18 mouse cellular contexts compared by ENCODE assay signal in genomic region chr2:59434820-59435219, GRCm38 (mm10). TPM values are rescaled to one million over a fixed set of nuclear protein-coding genes. Genes with fewer than 3 reads are reported as not detected.
"Had no signal": no experiment of that assay in that cellular context is flagged by ENCODE, and none has a peak within 500 bp of the region (broad histone marks: within the 10 kb centered on the region; RNA-seq: fewer than 3 reads in every experiment).

No protein-coding gene starts in this region.

- H3K9me3 ChIP-seq: neural tube, embryonic 13.5 days; neural tube, embryonic 15.5 days; stomach, embryonic 15.5 days had no signal

- H3K4me3 ChIP-seq: neural tube, embryonic 13.5 days; neural tube, embryonic 15.5 days; stomach, embryonic 15.5 days had no signal

- H3K9ac ChIP-seq: neural tube, embryonic 13.5 days; neural tube, embryonic 15.5 days; stomach, embryonic 15.5 days had no signal

- DNase-seq: retina, postnatal 1 day; right cerebral cortex, adult 18-20 months; right cerebral cortex, postnatal 14 days; right cerebral cortex, postnatal 25 days; right cerebral cortex, postnatal 4 days; spleen, adult 18-20 months; thymus, adult 18-20 months; thymus, adult 2 months; thymus, postnatal 14 days; thymus, postnatal 25 days; thymus, postnatal 36 days; thymus, postnatal 4 days had no signal

- H3K27ac ChIP-seq: neural tube, embryonic 13.5 days; neural tube, embryonic 15.5 days; stomach, embryonic 15.5 days; stomach, postnatal 0 days had no signal

- H3K4me2 ChIP-seq: neural tube, embryonic 13.5 days; neural tube, embryonic 15.5 days; stomach, embryonic 15.5 days had no signal

- H3K27me3 ChIP-seq: neural tube, embryonic 13.5 days; stomach, embryonic 15.5 days had no signal

- H3K36me3 ChIP-seq: neural tube, embryonic 13.5 days; neural tube, embryonic 15.5 days; stomach, embryonic 15.5 days had no signal

RNA-seq across cellular contexts. Expression of gene Dapl1, which starts 49.6 kb away (rescaled TPM):
- polyA plus RNA-seq: neural tube, embryonic 13.5 days; neural tube, embryonic 14.5 days; small intestine, adult 2 months had no signal
